Mouse (Mus musculus) layer of hippocampus, adult 9-10 months (tissue): ENCODE measurements around the gene Txndc11.

ENCODE experiments used
- DNase-seq: peaks from one replicate; pipeline ENCODE4 v3.0.0; 2022; ENCODE audit warnings: low spot score

Gene Txndc11

GRCm38 (mm10) chr16:11064742-11065141 lies 69.7 kb downstream of the Txndc11 start:
- DNase-seq, result no peak

- DNase-seq, result no peak
These were observed 70.1 kb downstream of the Txndc11 start for GRCm38 (mm10) chr16:11064341-11064740.

- no peak for DNase-seq
These were observed 71.4 kb downstream of the Txndc11 start for GRCm38 (mm10) chr16:11062794-11063721.

- DNase-seq, result no peak
These were observed 73.8 kb downstream of the Txndc11 start, which contains the start of gene Snn for GRCm38 (mm10) chr16:11060645-11061044. Snn (plus strand) TSS chr16:11060945.

- DNase-seq, result no peak
These were observed 78.5 kb downstream of the Txndc11 start for GRCm38 (mm10) chr16:11055916-11056315.

GRCm38 (mm10) chr16:11054871-11055270 lies 79.6 kb downstream of the Txndc11 start:
- DNase-seq, result no peak

GRCm38 (mm10) chr16:11054409-11054808 lies 80.0 kb downstream of the Txndc11 start:
- DNase-seq, result no peak

GRCm38 (mm10) chr16:11051134-11051533 lies 83.3 kb downstream of the Txndc11 start:
- DNase-seq, result no peak

- DNase-seq, result no peak
These were observed 84.2 kb downstream of the Txndc11 start for GRCm38 (mm10) chr16:11050226-11050625.

GRCm38 (mm10) chr16:11047130-11047529 lies 87.3 kb downstream of the Txndc11 start:
- no peak for DNase-seq

GRCm38 (mm10) chr16:11046437-11046836 lies 88.0 kb downstream of the Txndc11 start:
- DNase-seq, result no peak

GRCm38 (mm10) chr16:11043239-11043638 lies 91.2 kb downstream of the Txndc11 start:
- DNase-seq, result no peak

GRCm38 (mm10) chr16:11040603-11041002 lies 93.8 kb downstream of the Txndc11 start:
- no peak for DNase-seq

GRCm38 (mm10) chr16:11035790-11036431 lies 98.5 kb downstream of the Txndc11 start:
- peak; percentile 48 for DNase-seq

- DNase-seq, result no peak
These were observed 99.2 kb downstream of the Txndc11 start for GRCm38 (mm10) chr16:11035273-11035672.

- DNase-seq, result peak; percentile 84
These were observed 100.2 kb downstream of the Txndc11 start for GRCm38 (mm10) chr16:11034193-11034803.

GRCm38 (mm10) chr16:11031320-11031719 lies 103.1 kb downstream of the Txndc11 start:
- DNase-seq, result no peak

GRCm38 (mm10) chr16:11030844-11031243 lies 103.6 kb downstream of the Txndc11 start:
- DNase-seq, result no peak

- no peak for DNase-seq
These were observed 106.2 kb downstream of the Txndc11 start for GRCm38 (mm10) chr16:11028206-11028605.
